Mouse (Mus musculus) Patski (cell line): ENCODE measurements around the gene Zmiz1. TPM values are rescaled to one million over a fixed set of nuclear protein-coding genes. Genes with fewer than 3 reads are reported as not detected.

Source experiments
- ATAC-seq: fragments of 100-300 bp; one replicate; pipeline ENCODE4 v1.8.0; 2021
- CTCF ChIA-PET: fragments of 350-600 bp; sonication (Branson Sonifier 250); formaldehyde crosslinking; loops from one replicate; lab custom pipeline; 2022; ENCODE audit warnings: inconsistent platforms; lab: Charles Lee
- POLR2A ChIA-PET: fragments of 350-600 bp; sonication (Branson Sonifier 250); formaldehyde crosslinking; loops from one replicate; lab custom pipeline; 2022; ENCODE audit warnings: antibody characterized with exemption, inconsistent platforms; lab: Charles Lee
- DNase-seq: peaks from one replicate; pipeline ENCODE4 v3.0.0-alpha.2; 2011; ENCODE audit warnings: low read depth, low spot score
- H3K27me3 ChIP-seq: fragments of 371-371 bp; one replicate; pipeline ENCODE4 v1.5.1; 2021
- CTCF ChIP-seq: fragments of 100-300 bp; IDR thresholded peaks from one replicate; pipeline ENCODE4 v1.5.1; 2021
- in situ Hi-C: fragments of 300-500 bp; cut with MboI; formaldehyde crosslinking; loops from 3 replicates; pipeline ENCODE4 v1.11.1; 2018; ENCODE audit warnings: low pct_unique_long_range_greater_than_20kb, mixed read lengths
- polyA plus RNA-seq: library from polyadenylated mRNA; unstranded; gene quantifications from one replicate; pipeline ENCODE4 v1.2.3, GENCODE M21; 2021

Zmiz1 gene
- polyA plus RNA-seq, 1 experiment from 2014 or later: 55.2 TPM

GRCm38 (mm10) chr14:25711177-25711576 is 252.2 kb downstream of the Zmiz1 start:
- in situ Hi-C loops: no loop called here
- TF ChIP-seq CTCF: no peak
- DNase-seq (no peak), ATAC-seq (no peak)
- H3K27me3 ChIP-seq: no peaks in the 10 kb centered on the region
- ChIA-PET POLR2A (no interaction called here), CTCF (no interaction called here)

GRCm38 (mm10) chr14:25711602-25712001 is 252.6 kb downstream of the Zmiz1 start:
- in situ Hi-C loops: no loop called here

GRCm38 (mm10) chr14:25713443-25713842 is 254.5 kb downstream of the Zmiz1 start:
- in situ Hi-C loops: no loop called here
- POLR2A ChIA-PET: no interaction called here
- no peaks in the 10 kb centered on the region for H3K27me3 ChIP-seq
- CTCF ChIA-PET: interaction anchor here (0.9 to 1.5 kb wide), 6 partner anchors 9 to 89 kb away, joined by 3 to 5 read pairs (median 4); no protein-coding TSS in a partner anchor
- ATAC-seq (no peak), DNase-seq (no peak)
- TF ChIP-seq CTCF: no peak

More at GRCm38 (mm10) chr14:25711602-25712001, 252.6 kb downstream of the Zmiz1 start:
- ChIA-PET CTCF (no interaction called here), POLR2A (no interaction called here)
- no peak for ATAC-seq
- DNase-seq: no peak
- no peak for TF ChIP-seq CTCF
- H3K27me3 ChIP-seq: no peaks in the 10 kb centered on the region

Other genes starting within 250 kb of the Zmiz1 start
- gene Ppif, start 235.0 kb downstream of the Zmiz1 start, polyA plus RNA-seq: 45.5 TPM